ENCODE assay signal across 8 mouse cellular contexts in genomic region chr3:37728112-37729100, GRCm38 (mm10). TPM values are rescaled to one million over a fixed set of nuclear protein-coding genes. Genes with fewer than 3 reads are reported as not detected.
DNase-seq lines count a peak whose midpoint lies in the region; ATAC-seq lines count a peak whose summit lies in the region.
"Had no signal": no experiment of that assay in that cellular context is flagged by ENCODE, and none has a peak within 500 bp of the region (broad histone marks: within the 10 kb centered on the region; RNA-seq: fewer than 3 reads in every experiment).

No protein-coding gene starts in this region.

- H3K27ac ChIP-seq in kidney, embryonic 15.5 days = peak overlapping the region; percentile 66
- H3K27ac ChIP-seq in brown adipose tissue, adult 24 weeks (replicated peaks; ENCODE audit: low read depth, low read length) = peak overlapping the region; percentile 70

- intact Hi-C loops in gastrocnemius, postnatal 36 days (cut with DNase I) = no loop called here

- no peak for ATAC-seq in kidney, embryonic 15.5 days (replicated peaks; ENCODE audit: low FRiP score)
- peak; percentile 35 to 46; a peak in 3 of 4 replicates for ATAC-seq in hematopoietic stem cell, adult 5-6 weeks (replicated peaks in 1 of 2; ENCODE audit: insufficient read depth in 1 of 2, low FRiP score in 2 of 2, low TSS enrichment in 1 of 2, low read depth in 1 of 2, poor library complexity in 2 of 2, severe bottlenecking in 2 of 2)
- ATAC-seq in megakaryocyte progenitor cell, adult 5-6 weeks (replicated peaks; ENCODE audit: poor library complexity) = peak; percentile 53

- H3K27me3 ChIP-seq in kidney, embryonic 15.5 days = no peaks in the 10 kb centered on the region

- no peaks in the 10 kb centered on the region for H3K9me3 ChIP-seq in kidney, embryonic 15.5 days (replicated peaks)

- WGBS in kidney, embryonic 15.5 days = 46% methylated on average over 9 of the region's 9 CpGs

- H3K4me1 ChIP-seq in kidney, embryonic 15.5 days = peaks cover 59% of the 10 kb centered on the region
- H3K4me1 ChIP-seq in brown adipose tissue, adult 24 weeks (ENCODE audit: control insufficient read depth, insufficient read depth, insufficient read length, low read length) = peaks cover 12% of the 10 kb centered on the region

- H3K4me3 ChIP-seq in kidney, embryonic 15.5 days (replicated peaks) = no peak overlapping the region
- H3K4me3 ChIP-seq in brown adipose tissue, adult 24 weeks (ENCODE audit: insufficient read depth, low read depth, low read length) = no peak overlapping the region
- H3K4me3 ChIP-seq: myocyte had no signal

- no peaks in the 10 kb centered on the region for H3K36me3 ChIP-seq in kidney, embryonic 15.5 days

- no peak overlapping the region for H3K4me2 ChIP-seq in kidney, embryonic 15.5 days

- no peak overlapping the region for H3K9ac ChIP-seq in kidney, embryonic 15.5 days

- DNase-seq in kidney, adult 18-20 months = no peak
- no peak for DNase-seq in gastrocnemius, postnatal 36 days
- DNase-seq in cerebellum, adult 9-11 months = no peak

RNA-seq across cellular contexts. Expression of gene Gm5148, which starts 4.1 kb away (rescaled TPM):
- 8.1 and 8.2 TPM in 2 replicates for polyA plus RNA-seq in kidney, embryonic 15.5 days (2015; fragmentation: Nextera tagmentation; extraction: Ambion mirVana)
- polyA plus RNA-seq in brown adipose tissue, adult 24 weeks (2012; ENCODE audit: insufficient read depth, insufficient read length, missing spikeins) = 1.4 TPM in 1 of 2 replicates, not detected in the other
- total RNA-seq in hematopoietic stem cell, adult 5-6 weeks (2017) = 35.9 and 44.8 TPM in 2 replicates
- 0.39 and 0.52 TPM in 2 replicates for total RNA-seq in megakaryocyte progenitor cell, adult 5-6 weeks (2015)
- total RNA-seq in megakaryocyte progenitor cell, adult 5-6 weeks (2017) = 20.9 and 25.2 TPM in 2 replicates
- not detected for total RNA-seq in gastrocnemius, postnatal 36 days (2021)
